Mouse (Mus musculus): Measurements from ENCODE around the gene Erc2.

Erc2 gene

GRCm38 (mm10) chr14:27935714-27936113 is 313.5 kb downstream of the Erc2 start:
- DNase-seq (ENCODE audit: low read depth, low spot score) = no peak

- DNase-seq (ENCODE audit: low read depth, low spot score) = no peak
These were observed 315.7 kb downstream of the Erc2 start for GRCm38 (mm10) chr14:27937922-27938321.

- DNase-seq (ENCODE audit: low read depth, low spot score) = no peak
These were observed 323.0 kb downstream of the Erc2 start for GRCm38 (mm10) chr14:27945276-27945675.

GRCm38 (mm10) chr14:27946211-27946610 is 324.0 kb downstream of the Erc2 start:
- no peak for DNase-seq (ENCODE audit: low read depth, low spot score)

- DNase-seq (ENCODE audit: low read depth, low spot score) = no peak
These were observed 326.2 kb downstream of the Erc2 start for GRCm38 (mm10) chr14:27948391-27948790.

- no peak for DNase-seq (ENCODE audit: low read depth, low spot score)
These were observed 331.6 kb downstream of the Erc2 start for GRCm38 (mm10) chr14:27953814-27954213.

GRCm38 (mm10) chr14:27956801-27957200 is 334.6 kb downstream of the Erc2 start:
- no peak for DNase-seq (ENCODE audit: low read depth, low spot score)

GRCm38 (mm10) chr14:27973701-27974100 is 351.5 kb downstream of the Erc2 start:
- no peak for DNase-seq (ENCODE audit: low read depth, low spot score)

GRCm38 (mm10) chr14:27975661-27976060 is 353.4 kb downstream of the Erc2 start:
- no peak for DNase-seq (ENCODE audit: low read depth, low spot score)

- DNase-seq (ENCODE audit: low read depth, low spot score) = no peak
These were observed 362.5 kb downstream of the Erc2 start for GRCm38 (mm10) chr14:27984758-27985157.

GRCm38 (mm10) chr14:27985201-27985600 is 363.0 kb downstream of the Erc2 start:
- DNase-seq (ENCODE audit: low read depth, low spot score) = no peak

- DNase-seq (ENCODE audit: low read depth, low spot score) = no peak
These were observed 365.2 kb downstream of the Erc2 start for GRCm38 (mm10) chr14:27987422-27987821.

- DNase-seq (ENCODE audit: low read depth, low spot score) = no peak
These were observed 376.3 kb downstream of the Erc2 start for GRCm38 (mm10) chr14:27998551-27998950.

- no peak for DNase-seq (ENCODE audit: low read depth, low spot score)
These were observed 381.8 kb downstream of the Erc2 start for GRCm38 (mm10) chr14:28004023-28004422.

GRCm38 (mm10) chr14:28010536-28011280 is 388.5 kb downstream of the Erc2 start:
- no peak for DNase-seq (ENCODE audit: low read depth, low spot score)

GRCm38 (mm10) chr14:28023199-28023598 is 401.0 kb downstream of the Erc2 start:
- DNase-seq (ENCODE audit: low read depth, low spot score) = no peak

- no peak for DNase-seq (ENCODE audit: low read depth, low spot score)
These were observed 408.6 kb downstream of the Erc2 start for GRCm38 (mm10) chr14:28030870-28031269.

GRCm38 (mm10) chr14:28035013-28035412 is 412.8 kb downstream of the Erc2 start:
- no peak for DNase-seq (ENCODE audit: low read depth, low spot score)

- no peak for DNase-seq (ENCODE audit: low read depth, low spot score)
These were observed 420.9 kb downstream of the Erc2 start for GRCm38 (mm10) chr14:28043095-28043494.

GRCm38 (mm10) chr14:28051646-28052045 is 429.4 kb downstream of the Erc2 start:
- DNase-seq (ENCODE audit: low read depth, low spot score) = no peak

GRCm38 (mm10) chr14:28057159-28057884 is 435.1 kb downstream of the Erc2 start:
- no peak for DNase-seq (ENCODE audit: low read depth, low spot score)

GRCm38 (mm10) chr14:28057885-28058860 is 435.9 kb downstream of the Erc2 start:
- no peak for DNase-seq (ENCODE audit: low read depth, low spot score)

Measured in c-Kit-negative CD71-positive TER-119-positive erythroid progenitor cells, embryonic 14.5 days (primary cell).